Mouse (Mus musculus) heart, embryonic 11.5 days (tissue): ENCODE data around the gene Fer1l4. TPM values are rescaled to one million over a fixed set of nuclear protein-coding genes. Genes with fewer than 3 reads are reported as not detected.

Source experiments
- polyA plus RNA-seq: library from polyadenylated mRNA; unstranded; fragments of >200 nt; fragmentation: Nextera tagmentation; extraction: Ambion mirVana; gene quantifications from 2 replicates; pipeline ENCODE4 v1.2.1, GENCODE M21; 2014

Gene Fer1l4
- polyA plus RNA-seq, 1 experiment from 2014 or later, result not detected

Other genes starting within 250 kb of the Fer1l4 start
- 5.6 and 5.7 TPM in 2 replicates for gene BC029722, start 233.5 kb downstream of the Fer1l4 start, polyA plus RNA-seq
- 138 and 148 TPM in 2 replicates for gene Eif6, start 226.0 kb downstream of the Fer1l4 start, polyA plus RNA-seq
- 0.06 and 0.15 TPM in 2 replicates for gene Fam83c, start 218.1 kb downstream of the Fer1l4 start, polyA plus RNA-seq
- gene Uqcc1, start 122.6 kb downstream of the Fer1l4 start, polyA plus RNA-seq, result 86.7 and 118 TPM in 2 replicates
- not detected in 2 replicates for gene Gm15557, start 112.2 kb downstream of the Fer1l4 start, polyA plus RNA-seq
- gene Gdf5, start 107.6 kb downstream of the Fer1l4 start, polyA plus RNA-seq, result 0.36 and 0.63 TPM in 2 replicates
- 6.4 and 12.3 TPM in 2 replicates for gene Cep250, start 96.5 kb downstream of the Fer1l4 start, polyA plus RNA-seq
- gene 6430550D23Rik, start 45.0 kb downstream of the Fer1l4 start, polyA plus RNA-seq, result 0.80 and 1.1 TPM in 2 replicates
- gene Ergic3, start 44.9 kb downstream of the Fer1l4 start, polyA plus RNA-seq, result 170 and 184 TPM in 2 replicates
- 2.4 and 3.3 TPM in 2 replicates for gene Spag4, start 12.2 kb upstream of the Fer1l4 start, polyA plus RNA-seq
- 29.5 and 35.7 TPM in 2 replicates for gene Cpne1, start 59.0 kb upstream of the Fer1l4 start, polyA plus RNA-seq
- gene Rbm12, start 59.0 kb upstream of the Fer1l4 start, polyA plus RNA-seq, result 22.3 and 25.8 TPM in 2 replicates
- 11.6 and 14.1 TPM in 2 replicates for gene Gm28036, start 74.1 kb upstream of the Fer1l4 start, polyA plus RNA-seq
- gene Romo1, start 91.1 kb upstream of the Fer1l4 start, polyA plus RNA-seq, result 428 and 430 TPM in 2 replicates
- gene Nfs1, start 91.2 kb upstream of the Fer1l4 start, polyA plus RNA-seq, result 55.7 and 58.2 TPM in 2 replicates
- 465 and 476 TPM in 2 replicates for gene Rbm39, start 127.3 kb upstream of the Fer1l4 start, polyA plus RNA-seq
- gene Phf20, start 143.5 kb upstream of the Fer1l4 start, polyA plus RNA-seq, result 61.1 and 62.7 TPM in 2 replicates